Mouse (Mus musculus) frontal cortex, postnatal 10 days (tissue): ENCODE data around the gene Boc.
"Not testable (repeated sequence)": the region's sequence is repeated elsewhere in the genome, so short reads cannot be mapped to it uniquely, and the experiment has no call there.

Experiments
- DNase-seq, 2 experiments: peaks; one replicate each; pipeline ENCODE4 v3.0.0; 2022; ENCODE audit warnings: low spot score in 2 of 2, mixed read lengths in 1 of 2

The Boc gene

DNA sequence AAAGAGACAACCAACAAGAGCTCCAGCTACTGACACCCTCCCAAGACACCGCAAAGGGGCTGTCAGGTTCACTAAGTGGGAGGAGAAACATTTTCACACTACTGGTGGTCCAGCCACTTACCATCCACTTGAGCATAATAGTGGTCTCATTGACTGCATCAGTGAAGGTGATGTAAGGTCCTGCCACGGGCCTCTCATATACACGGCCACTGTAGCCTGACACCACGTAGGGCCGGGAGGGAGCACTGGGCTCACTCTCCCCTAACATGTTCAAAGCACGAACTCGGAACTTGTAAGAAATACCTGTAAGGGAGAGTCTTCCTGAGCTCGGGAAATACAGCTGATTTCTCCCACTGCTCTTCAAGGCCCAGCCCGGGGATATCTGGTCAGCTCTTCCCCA is 67.6 kb downstream of the Boc start:
- DNase-seq = no peak

DNA sequence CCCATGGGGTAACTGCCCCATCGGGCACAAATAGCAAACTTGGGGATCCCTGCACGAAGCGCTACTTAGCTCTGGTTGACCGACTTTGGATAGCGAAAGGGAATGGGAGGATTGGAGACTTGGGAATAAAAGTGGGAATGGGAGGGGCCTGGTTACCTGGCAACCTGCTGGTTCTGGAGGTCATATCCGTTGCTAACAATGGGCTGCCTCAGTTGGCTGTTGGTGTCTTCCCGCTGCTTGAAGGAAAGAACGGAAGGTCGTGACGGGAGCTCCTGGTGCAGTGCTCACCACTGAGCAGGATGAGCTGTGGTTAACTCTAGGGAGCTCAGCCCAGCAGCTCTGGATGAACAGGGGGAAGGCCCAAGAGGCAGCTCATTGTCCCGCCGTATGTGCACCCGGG is 71.5 kb downstream of the Boc start:
- no peak for DNase-seq

DNA sequence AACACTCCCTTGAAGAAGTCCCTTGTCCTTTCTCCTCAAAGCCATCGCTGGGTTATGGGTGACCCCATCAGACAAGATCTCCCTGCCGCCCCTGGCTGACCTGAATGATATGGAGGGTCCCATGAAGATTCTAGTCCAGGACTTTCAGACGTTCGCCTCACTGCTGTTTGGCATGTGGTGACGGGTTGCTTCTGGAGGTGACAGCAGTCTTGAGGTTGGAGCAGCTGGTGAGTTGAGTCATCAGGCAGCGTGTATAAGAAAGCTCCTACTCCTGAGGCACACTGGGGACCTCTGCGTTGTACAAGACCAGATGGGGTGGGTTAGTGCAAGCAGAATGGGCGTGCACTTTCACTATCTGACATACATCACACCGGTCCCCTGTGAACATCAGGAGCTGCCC is 72.1 kb downstream of the Boc start:
- no peak for DNase-seq

DNA sequence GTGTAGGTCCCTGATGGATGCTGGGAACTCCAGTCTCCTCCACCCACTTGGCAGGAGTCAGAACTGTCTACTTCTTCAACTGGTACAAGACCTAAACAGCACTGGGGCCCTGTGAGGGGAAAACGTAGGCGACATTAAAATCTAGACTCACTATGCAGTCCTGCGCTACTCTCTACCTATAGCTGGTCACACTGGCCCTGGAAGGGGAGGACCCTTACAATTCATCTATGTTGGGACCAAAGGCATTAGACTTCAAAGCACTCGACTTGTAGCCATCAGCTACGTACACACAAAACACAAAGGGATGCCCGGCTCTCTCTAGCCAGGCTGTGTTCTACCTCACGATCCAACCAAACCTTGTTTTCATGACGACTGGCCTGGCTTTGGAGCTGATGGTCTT is 73.0 kb downstream of the Boc start:
- DNase-seq = no peak

- DNase-seq = no peak
These were observed 73.9 kb downstream of the Boc start for GRCm38 (mm10) chr16:44484831-44485230.

DNA sequence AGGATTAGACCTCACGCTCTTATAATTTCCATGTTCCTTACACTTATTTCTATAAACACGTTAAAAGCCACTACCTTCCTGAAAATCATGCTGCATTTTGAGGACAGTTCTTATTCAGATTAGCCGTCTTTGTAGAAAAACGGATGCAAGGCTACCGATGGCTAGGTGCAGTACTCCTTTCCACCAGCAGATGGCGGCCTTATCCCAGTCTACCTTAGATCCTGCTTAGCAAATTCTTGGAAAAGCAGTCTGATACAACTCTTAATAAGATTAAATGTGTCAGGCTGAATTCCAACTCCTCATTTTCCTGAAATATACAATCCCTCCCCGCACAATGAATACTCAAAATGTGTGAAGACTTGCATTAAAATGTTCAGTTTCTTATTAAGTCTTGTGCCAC is 74.6 kb downstream of the Boc start:
- peak in 1 of 2 experiments; percentile 78 for DNase-seq

- no peak for DNase-seq
These were observed 76.8 kb downstream of the Boc start for GRCm38 (mm10) chr16:44481599-44482593.

DNA sequence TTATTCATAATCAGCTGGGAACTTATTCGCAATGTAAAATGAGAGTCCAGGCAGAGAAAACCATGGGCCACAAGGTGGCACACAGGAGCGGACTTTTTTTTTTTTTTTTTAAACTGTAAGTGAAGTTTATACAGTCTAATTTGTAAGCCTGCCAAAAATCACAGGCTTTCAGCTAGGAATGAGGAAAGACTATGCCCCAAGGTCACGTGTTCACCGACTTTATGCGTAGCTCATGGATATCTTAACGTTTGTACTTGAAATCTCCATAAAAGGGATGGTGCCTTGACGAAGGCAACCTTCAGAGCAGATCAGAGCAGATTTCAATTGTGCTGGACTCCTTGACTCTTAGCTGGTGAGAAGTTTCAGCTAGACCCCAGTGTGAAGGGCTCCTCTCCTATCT is 78.1 kb downstream of the Boc start:
- no peak for DNase-seq

DNA sequence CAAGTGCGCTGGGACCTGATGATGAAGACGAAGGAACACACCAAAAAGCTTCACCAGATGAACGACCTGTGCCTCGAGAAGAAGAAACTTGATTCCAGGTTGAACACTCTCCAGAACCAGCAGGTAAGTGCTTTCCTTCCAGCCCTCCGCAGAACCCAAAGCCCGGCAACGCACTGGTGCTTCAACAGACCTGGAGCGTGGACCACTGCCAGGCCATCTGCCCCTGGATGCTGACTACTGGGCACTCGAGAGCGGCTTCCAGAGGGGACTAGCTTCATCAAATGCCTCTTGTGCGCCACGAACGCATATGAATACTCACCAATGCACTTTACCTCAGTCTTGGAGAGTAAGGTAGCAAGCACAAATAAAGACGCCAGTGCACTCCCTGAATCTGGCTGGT is 78.8 kb downstream of the Boc start:
- DNase-seq = no peak

DNA sequence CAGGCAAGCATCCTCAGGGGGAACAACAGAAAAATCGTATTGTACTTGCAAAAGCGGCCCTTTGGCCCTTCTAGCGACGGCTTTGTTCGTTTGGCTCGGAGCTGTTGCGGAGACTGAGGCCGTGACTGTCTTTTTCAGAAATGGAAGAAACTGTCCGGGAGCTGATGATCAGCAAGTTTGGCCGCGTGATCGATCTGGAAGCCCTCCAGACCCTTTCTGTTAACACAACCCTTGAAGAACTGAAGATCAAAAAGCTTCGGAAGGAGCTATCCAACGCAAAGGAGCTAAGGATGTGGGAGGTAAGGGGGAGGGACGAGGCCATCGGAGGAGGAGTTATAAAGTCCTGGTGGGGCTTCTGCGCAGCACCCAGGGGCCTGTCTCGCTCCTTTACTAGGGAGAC is 79.9 kb downstream of the Boc start:
- DNase-seq = no peak

DNA sequence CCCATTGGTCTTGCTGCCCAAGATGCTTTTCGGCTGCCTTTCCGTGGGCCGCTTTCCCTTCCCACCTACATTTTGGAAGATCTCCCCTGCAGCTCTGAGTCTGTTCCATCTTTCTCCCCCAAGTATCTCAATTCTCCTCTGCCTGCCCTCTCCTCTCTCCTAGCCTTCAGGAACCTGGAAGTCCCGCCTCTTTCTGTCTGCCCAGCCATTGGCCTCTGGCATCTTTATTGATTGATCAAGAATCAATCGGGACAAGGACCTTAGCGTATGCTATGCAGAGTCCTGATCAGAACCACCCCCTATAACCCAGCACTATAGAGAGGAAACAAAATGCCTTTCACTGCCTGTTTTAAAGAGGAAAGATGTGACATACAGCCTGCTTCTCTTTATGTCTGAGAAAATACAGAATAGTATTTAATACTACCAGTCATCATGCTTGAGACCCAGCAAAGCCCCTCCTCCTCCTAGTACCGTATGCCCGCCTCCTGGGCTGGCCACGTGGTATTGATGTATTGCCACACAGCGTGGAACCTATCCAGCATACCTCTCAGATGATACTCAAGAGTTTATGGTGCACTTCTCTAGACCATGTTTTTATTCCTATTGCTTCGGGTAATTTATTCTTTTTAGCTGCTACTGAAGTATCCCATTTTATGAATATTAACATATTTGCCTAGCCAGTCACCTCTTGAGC is 82.9 kb downstream of the Boc start:
- no peak for DNase-seq

DNA sequence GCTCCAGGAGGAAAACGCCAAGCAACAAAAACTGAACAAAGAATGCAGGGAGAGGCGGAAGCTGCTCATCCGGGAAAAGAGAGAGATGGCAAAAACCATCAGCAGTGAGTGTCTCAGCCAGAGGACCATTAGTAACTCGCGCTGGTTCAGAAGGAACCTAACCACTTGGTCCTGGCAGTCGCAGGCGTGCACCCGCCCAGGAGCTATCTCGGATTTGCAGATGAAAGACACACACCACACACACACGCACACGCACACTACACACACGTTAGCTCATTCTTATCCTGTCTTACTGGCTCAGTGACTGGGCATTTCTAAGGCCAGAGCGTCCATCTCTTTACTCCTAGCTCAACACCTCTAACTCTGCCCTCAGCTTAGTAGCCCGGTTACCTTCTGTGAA is 83.4 kb downstream of the Boc start:
- DNase-seq = no peak

DNA sequence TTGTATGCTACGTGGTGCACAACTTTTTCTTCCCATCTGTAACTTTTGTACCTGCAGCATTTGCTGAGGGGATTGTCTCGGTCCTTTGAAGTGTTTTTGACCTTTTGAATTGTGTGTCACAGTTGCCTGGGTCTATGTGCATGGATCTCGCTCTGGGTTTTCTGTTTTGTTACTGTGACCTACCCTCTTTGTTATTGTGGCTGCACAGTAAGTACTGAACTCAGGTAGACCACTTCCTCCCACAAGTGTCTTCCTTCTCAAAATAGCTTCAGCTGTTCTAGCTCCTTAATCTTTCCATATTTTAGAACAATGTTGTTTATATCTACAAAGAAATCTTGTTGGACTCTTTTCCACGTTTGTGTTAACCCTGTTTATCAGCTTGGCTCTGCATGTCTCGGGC is 97.8 kb downstream of the Boc start:
- DNase-seq = no peak

- no peak for DNase-seq
These were observed 99.9 kb downstream of the Boc start for GRCm38 (mm10) chr16:44458826-44459225.

- DNase-seq = no peak
These were observed 100.8 kb downstream of the Boc start for GRCm38 (mm10) chr16:44457858-44458257.

DNA sequence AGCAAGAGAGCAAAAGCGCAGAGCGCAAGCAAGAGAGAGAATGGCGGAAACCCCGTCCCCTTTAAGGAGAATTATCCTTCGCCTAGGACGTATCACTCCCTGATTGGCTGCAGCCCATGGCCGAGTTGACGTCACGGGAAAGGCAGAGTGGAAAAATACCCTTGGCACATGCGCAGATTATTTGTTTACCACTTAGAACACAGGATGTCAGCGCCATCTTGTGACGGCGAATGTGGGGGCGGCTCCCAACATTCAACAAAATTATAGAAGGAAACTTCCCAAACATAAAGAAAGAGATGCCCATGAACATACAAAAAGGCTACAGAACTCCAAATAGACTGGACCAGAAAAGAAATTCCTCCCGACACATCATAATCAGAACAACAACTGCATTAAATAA is 116.8 kb downstream of the Boc start:
- DNase-seq = not testable (repeated sequence)

GRCm38 (mm10) chr16:44435481-44435880 is 123.2 kb downstream of the Boc start:
- no peak for DNase-seq
